Mouse (Mus musculus) gastrocnemius, adult 2 months (tissue): ENCODE measurements around the gene Bcl2l13. TPM values are rescaled to one million over a fixed set of nuclear protein-coding genes. Genes with fewer than 3 reads are reported as not detected.
"Not testable (repeated sequence)": the region's sequence is repeated elsewhere in the genome, so short reads cannot be mapped to it uniquely, and the experiment has no call there.

Source experiments
- DNase-seq: peaks from one replicate; pipeline ENCODE4 v3.0.0; 2022
- H3K27ac ChIP-seq: fragments of 200-600 bp; 2 replicates; pipeline ENCODE4 v1.8.1; 2022; ENCODE audit warnings: mild to moderate bottlenecking
- H3K4me3 ChIP-seq: fragments of 200-600 bp; 2 replicates; pipeline ENCODE4 v1.8.1; 2022; ENCODE audit warnings: mild to moderate bottlenecking, moderate library complexity
- CTCF ChIP-seq: fragments of 200-600 bp; IDR thresholded peaks from 2 replicates; pipeline ENCODE4 v1.8.1; 2022; ENCODE audit warnings: antibody characterized with exemption, mild to moderate bottlenecking, moderate library complexity
- intact Hi-C: fragments of 180-260 bp; cut with DNase I; formaldehyde crosslinking; loops from one replicate; pipeline ENCODE4 v1.15.1; 2025
- total RNA-seq, 2 experiments: library from RNA; stranded (reverse); gene quantifications; 2 replicates each; pipeline ENCODE4 v1.2.3; 2021

Bcl2l13 gene
- total RNA-seq, 2 experiments from 2014 or later = 65.3 to 74.2 TPM

DNA sequence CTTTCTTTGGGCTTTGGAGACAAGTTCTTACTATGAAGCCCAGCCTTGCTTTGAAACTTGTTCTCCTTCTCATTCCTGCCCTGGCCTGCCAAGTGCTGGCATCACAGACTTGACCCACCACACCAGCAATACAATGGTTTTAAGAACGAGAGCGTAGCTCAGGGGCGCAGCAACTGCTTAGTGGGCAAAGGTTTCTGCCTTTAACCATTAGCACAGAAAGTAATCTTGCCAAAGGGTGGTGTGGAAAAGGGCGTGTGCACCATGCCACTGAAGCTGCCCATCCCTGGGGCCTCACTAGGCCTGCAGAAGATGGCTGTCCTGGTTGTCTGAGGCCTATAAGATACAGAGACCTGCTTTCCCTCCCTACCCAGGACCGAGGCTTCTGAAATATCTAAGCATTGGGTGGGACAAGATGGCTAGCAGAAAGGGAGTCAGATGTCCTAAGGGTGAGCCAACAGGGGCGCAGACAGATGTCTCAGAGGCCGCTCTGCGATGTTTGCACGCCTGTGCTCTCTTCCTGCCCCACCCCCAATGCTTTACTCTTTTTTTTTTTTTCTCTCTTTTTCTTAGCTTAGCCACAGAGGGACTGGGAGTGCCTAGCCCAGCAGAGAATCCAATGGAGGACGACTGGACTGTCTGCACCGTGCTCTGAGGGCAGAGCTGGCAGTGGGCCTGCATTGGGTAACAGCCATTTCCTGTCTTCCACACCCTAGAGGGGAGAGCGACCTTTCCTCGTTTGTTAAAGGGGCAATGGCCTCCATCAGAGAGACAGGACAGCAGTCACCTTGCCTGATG, 75.4 kb downstream of the Bcl2l13 start:
- no peak for DNase-seq
- Histone ChIP-seq H3K4me3 (no peak overlapping the region), H3K27ac (no peak overlapping the region)
- intact Hi-C loops = no loop called here
- no peak for TF ChIP-seq CTCF

DNA sequence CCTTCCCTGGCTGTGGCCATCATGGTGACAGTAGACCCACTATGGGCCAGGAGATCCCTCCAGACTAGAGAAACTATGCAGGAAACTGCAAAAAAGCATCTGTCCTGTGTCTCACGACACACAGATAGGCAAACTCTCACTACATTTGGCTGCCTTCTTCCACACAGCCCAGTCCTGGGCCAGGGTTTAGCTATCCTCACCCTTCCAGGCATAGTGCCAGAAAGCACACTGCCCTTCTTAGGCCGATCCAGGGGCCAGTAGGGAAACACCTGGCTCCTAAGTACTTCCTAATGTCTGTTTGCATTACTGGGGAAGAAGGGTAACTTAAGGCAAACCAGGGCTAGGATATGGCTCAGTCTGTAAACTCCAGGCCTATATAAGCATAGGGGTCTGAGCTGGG, 76.9 kb downstream of the Bcl2l13 start:
- Histone ChIP-seq H3K4me3 (no peak overlapping the region), H3K27ac (no peak overlapping the region)
- intact Hi-C loops = no loop called here
- no peak for TF ChIP-seq CTCF
- DNase-seq = peak; percentile 62

DNA sequence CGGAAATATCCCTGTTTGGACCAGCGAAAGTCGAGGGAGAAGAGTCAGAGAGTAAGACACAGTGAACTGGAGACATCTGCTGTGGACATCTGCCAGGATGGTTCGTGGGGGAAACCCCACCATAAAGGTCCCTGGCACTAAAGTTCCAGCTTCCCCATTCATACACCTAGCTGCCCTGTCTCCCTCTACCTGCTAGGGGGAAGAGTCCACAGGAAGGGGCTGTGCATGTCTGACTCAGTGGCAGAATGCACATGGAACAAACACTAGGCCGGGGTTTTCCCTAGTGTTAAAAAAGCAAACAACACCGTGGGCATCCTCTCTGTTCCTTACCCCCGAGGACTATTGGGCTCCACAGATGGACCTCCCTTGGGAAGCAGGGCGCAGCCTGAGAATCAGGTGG, 77.8 kb downstream of the Bcl2l13 start:
- Histone ChIP-seq H3K4me3 (no peak overlapping the region), H3K27ac (no peak overlapping the region)
- no peak for DNase-seq
- intact Hi-C loops = no loop called here
- no peak for TF ChIP-seq CTCF

DNA sequence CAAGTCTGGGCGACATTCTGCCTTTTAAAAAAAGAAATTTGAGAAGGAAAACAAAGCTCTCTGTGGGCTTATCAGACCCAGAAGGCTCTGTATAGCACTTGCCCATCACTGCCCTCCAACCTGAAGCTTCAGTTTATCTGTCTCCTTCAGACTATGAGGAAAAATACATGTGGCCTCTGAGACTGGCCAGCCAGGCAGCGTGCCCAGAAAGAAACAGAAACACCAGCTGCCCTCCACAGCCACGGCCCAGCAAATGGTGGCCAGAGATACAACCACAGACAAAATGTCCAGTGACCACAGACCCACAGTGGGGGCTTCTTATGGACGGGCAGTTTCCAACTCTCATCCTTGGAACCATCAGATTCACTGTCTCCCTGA, 78.5 kb downstream of the Bcl2l13 start:
- no peak for TF ChIP-seq CTCF
- intact Hi-C loops = no loop called here
- H3K27ac ChIP-seq = no peak overlapping the region
- no peak for DNase-seq
- H3K4me3 ChIP-seq = no peak overlapping the region

DNA sequence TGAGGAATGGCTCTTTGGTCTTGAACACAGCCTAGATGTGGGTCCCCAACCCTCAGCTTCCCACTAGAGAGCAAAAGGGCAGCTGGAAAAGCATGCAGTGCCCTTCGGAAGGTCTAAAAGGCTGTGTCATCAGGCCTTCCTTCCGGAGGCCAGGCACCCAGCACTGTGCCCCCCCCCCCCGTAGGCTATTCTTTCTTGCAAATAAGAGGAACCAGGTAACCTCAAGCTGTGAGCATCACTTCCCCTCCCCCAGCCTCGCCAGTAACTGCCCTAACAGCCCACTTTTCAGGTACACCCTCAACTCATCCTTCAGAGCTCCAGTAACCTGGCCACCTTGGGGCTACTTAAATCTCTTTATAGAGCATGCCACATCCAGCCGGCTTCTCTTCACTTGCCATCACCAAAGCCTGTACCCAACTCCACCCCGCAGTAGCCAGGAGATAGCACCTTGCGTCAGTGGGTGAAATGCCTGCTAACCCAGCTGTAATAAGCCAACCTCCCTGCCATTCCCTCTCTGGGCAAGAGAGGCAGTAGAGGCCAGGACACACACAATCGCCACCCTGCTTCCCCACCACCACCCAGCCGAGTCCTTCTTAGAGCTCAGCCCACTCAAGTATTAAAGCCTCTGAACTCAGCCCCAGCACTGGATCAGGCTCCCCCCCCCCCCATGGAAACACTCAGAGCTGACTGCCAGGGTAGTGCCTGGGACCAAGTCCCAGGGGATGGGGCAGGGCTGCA, 79.1 kb downstream of the Bcl2l13 start:
- Histone ChIP-seq H3K27ac (no peak overlapping the region), H3K4me3 (no peak overlapping the region)
- no peak for DNase-seq
- intact Hi-C loops = no loop called here
- TF ChIP-seq CTCF = peak; percentile 26

DNA sequence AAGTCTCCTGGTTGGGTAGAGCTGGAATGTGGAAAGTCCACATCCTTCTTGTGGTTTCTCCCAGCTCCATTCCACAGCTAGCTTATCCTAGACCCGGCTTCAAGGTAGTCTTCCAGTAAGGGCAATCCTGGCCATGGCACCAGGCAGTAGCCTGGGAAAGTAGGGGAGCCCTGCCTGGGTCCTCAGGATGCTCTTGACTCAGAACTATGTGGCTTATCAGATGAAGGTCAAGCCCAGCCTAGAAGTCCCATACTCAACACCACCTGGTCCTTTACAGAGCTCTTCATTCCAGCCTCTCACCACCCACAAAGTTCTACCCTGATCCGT, 79.6 kb downstream of the Bcl2l13 start:
- H3K4me3 ChIP-seq = no peak overlapping the region; the same call in 1 of the 2 replicates

DNA sequence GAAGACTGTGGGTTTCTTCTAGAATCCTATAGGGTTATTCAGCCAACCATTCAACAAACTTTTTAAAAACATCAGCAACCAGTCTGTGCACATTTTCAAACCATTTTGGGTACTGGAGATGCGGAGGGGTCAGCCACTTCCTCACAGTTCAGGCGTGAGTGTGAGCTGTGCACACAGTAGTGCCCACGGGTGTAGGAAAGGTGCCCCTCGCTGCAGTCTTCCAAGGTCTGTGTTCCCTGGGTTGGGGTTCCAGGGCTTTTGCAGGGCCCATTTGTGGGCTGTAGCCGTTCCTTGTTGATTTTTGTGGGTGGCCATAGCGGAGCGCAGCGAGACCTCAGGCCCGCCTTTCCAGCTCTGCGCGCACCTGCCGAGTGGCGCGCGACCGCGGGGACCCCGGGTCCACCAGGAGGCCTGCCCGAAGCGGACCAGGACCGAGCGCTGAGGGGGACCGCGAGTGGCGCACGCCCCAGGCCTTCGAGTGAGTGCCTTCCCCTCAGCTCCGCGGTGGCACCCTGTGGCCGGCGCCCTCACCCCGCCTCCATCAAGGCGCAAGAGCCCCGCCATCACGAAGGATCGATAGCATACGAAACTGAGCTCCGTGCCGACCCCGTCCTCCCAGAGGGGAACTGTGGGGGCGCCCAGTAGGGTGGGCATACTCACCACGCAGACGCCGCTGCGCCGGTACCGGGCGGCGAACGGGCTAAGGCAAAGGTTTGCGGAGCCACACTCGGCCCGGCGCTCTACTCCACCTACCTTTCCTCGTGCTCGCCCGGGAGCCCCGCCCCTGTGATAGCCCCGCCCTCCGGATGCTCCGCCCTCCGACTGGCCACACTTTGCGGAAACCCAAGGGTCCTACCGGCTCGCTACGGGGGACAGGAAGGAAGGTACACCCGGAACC, 80.3 kb downstream of the Bcl2l13 start, which contains the start of gene Bid:
Bid (minus strand) TSS at position 780 of the 898 bp plus-strand sequence.
- no peak for TF ChIP-seq CTCF
- DNase-seq = peak; percentile 90
- intact Hi-C loops = no loop called here
- Histone ChIP-seq H3K27ac (peak within 1 kb of the TSS; percentile 77), H3K4me3 (peak within 1 kb of the TSS; percentile 79)

More for the DNA sequence above, 79.6 kb downstream of the Bcl2l13 start:
- DNase-seq = no peak
- H3K27ac ChIP-seq = no peak overlapping the region
- intact Hi-C loops = no loop called here
- TF ChIP-seq CTCF = no peak

DNA sequence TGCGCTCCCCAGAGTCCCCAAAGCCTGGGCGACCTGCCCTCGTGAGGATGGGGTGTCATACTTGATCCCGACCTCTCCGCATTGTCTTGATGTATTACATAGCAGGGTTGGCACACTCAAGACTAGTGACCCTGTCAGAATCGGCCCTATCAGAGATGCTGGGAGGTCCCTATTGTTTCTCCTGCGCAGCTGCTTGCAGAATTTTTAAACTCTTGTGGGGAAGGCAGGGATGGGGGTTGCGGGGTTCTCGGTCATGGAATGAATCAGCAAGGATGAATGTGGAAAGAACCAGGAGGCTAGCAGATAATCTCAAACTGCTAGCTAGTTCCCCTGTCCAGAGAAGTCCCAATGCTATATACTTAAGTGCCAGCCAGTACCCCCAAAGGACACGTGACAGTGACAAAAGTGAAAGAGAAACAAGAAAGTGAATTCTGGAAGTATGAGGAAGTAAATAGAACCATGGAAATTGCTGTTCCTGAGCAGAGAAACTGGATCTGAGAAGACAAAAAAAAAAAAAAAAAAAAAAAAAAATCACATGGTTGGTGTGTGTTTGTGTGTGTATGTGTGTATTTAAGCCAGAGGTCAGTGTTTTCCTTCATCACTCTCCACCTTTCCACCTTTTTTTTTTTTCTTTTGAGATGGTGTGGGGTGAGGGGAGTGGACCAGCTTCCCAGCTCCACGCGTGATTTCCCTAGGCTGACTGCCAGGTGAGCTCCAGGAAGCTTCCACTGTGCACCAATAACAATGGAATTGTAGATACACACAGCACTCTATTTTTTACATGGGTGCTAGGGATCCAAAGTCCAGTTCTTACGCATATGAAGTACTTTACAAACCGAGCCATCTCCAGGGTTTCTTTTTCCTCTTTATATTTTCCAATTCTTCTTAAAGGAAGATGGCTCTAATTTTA, 81.2 kb downstream of the Bcl2l13 start:
- intact Hi-C loops, DNase-seq: not testable (repeated sequence)
- Histone ChIP-seq H3K4me3 (peak overlapping the region; percentile 79), H3K27ac (peak overlapping the region; percentile 77)

DNA sequence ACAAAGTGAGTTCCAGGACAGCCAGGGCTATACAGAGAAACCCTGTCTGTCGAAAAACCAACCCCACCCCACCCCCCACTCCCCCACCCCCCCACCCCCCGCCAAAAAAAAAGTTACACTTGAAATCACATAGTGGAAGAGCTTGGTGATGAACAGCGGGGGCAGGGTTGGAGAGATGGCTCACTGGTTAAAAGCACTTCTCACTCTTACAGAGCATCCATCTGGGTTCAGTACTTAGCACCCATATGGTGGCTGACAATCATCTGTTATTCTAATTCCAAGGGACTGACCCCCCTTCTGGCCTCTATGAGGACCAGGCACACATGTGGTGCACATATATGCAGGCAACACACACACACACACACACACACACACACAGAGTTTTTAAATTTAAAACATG, 82.0 kb downstream of the Bcl2l13 start:
- TF ChIP-seq CTCF = no peak
- intact Hi-C loops = no loop called here

DNA sequence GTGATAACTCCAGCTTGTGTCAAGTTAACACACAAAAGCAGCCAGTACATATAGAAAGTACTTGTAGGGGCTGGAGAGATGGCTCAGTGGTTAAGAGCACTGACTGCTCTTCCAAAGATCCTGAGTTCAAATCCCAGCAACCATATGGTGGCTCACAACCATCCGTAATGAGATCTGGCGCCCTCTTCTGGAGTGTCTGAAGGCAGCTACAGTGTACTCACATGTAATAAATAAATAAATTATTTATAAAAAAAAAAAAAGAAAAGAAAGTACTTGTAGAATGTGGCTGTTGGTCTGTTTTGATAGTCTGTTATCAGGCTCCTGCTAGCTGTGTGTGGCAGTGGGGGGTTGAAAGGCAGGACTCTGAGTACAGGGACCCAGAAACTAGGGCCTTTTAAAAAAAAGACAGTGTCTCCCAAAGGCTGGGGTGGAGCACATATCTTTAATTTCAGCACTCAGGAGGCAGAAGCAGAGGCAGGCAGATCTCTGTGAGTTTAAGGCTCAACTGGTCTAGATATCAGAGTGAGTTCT, 88.8 kb downstream of the Bcl2l13 start:
- intact Hi-C loops, DNase-seq, H3K4me3 ChIP-seq, H3K27ac ChIP-seq: not testable (repeated sequence)
- TF ChIP-seq CTCF = peak; percentile 44

More for the DNA sequence above, 82.0 kb downstream of the Bcl2l13 start:
- no peak for DNase-seq
- no peak overlapping the region; the same call in 1 of the 2 replicates for H3K4me3 ChIP-seq
- peak overlapping the region; percentile 66 for H3K27ac ChIP-seq

DNA sequence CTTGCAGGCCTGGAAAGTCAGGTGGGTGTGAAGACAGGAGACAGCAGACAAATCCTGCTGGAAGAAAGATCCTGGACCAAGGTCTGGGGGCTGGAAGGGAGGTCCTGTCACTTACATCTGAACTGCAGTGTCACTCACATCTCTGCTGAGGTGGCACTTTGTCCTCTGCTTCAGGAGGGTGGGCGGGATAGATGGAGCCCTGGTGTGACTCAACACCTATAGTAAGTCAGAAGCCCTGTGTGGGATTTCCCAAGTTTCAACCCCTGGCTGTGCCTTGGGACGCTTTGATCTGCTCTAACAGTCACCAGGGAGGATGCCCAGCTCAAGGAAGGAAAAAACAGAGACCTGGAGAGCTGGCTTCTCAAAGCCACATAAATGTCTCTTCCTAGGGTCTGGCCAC, 90.9 kb downstream of the Bcl2l13 start:
- DNase-seq = no peak
- Histone ChIP-seq H3K4me3 (no peak overlapping the region), H3K27ac (no peak overlapping the region)
- TF ChIP-seq CTCF = no peak
- intact Hi-C loops = no loop called here
